Mouse (Mus musculus) midbrain, postnatal 0 days (tissue): ENCODE measurements around the gene Tor4a. TPM values are rescaled to one million over a fixed set of nuclear protein-coding genes. Genes with fewer than 3 reads are reported as not detected.
A peak's percentile ranks its signal among the peaks of the same experiment; 100 is the strongest.

Source experiments
- ATAC-seq: fragments of 200-750 bp; cut with Nextera tagmentation; 2 replicates; pipeline ENCODE4 v1.8.0; 2017; ENCODE audit warnings: moderate number of reproducible peaks, mild to moderate bottlenecking, moderate TSS enrichment, moderate library complexity; ENCODE audit not compliant: low FRiP score
- DNase-seq: peaks from one replicate; pipeline ENCODE4 v3.0.0-alpha.2; 2015; ENCODE audit warnings: low spot score
- H3K27ac ChIP-seq: fragments of 300-500 bp; sonication (generic); 2 replicates; pipeline ENCODE4 v1.5.1; 2014; ENCODE audit warnings: low read depth, mild to moderate bottlenecking, low read length, mixed read lengths
- H3K27me3 ChIP-seq: fragments of 300-500 bp; sonication (generic); 2 replicates; pipeline ENCODE4 v1.6.1; 2014; ENCODE audit warnings: low read length, control low read depth, mixed read lengths; ENCODE audit not compliant: insufficient read depth
- H3K36me3 ChIP-seq: fragments of 300-500 bp; sonication (generic); 2 replicates; pipeline ENCODE4 v1.6.1; 2014; ENCODE audit warnings: low read length, control low read depth, mixed read lengths; ENCODE audit not compliant: insufficient read depth
- H3K4me1 ChIP-seq: fragments of 300-500 bp; sonication (generic); 2 replicates; pipeline ENCODE4 v1.6.1; 2014; ENCODE audit warnings: mild to moderate bottlenecking, control low read depth, antibody characterized with exemption, low read length, mixed read lengths; ENCODE audit not compliant: insufficient read depth
- H3K4me2 ChIP-seq: fragments of 300-500 bp; sonication (generic); 2 replicates; pipeline ENCODE4 v1.6.1; 2014; ENCODE audit warnings: low read depth, mild to moderate bottlenecking, low read length, mixed read lengths; ENCODE audit not compliant: poor library complexity, severe bottlenecking
- H3K4me3 ChIP-seq: fragments of 300-500 bp; sonication (generic); 2 replicates; pipeline ENCODE4 v1.5.1; 2014; ENCODE audit warnings: low read depth, mild to moderate bottlenecking, low read length, moderate library complexity
- H3K9ac ChIP-seq: fragments of 300-500 bp; sonication (generic); replicated peaks from 2 replicates; pipeline ENCODE4 v1.6.1; 2014; ENCODE audit warnings: mild to moderate bottlenecking, low read length, moderate library complexity, mixed read lengths; ENCODE audit not compliant: poor library complexity, severe bottlenecking
- H3K9me3 ChIP-seq: fragments of 300-500 bp; sonication (generic); 2 replicates; pipeline ENCODE4 v1.6.1; 2016; ENCODE audit warnings: low read length, control low read depth
- CTCF ChIP-seq: IDR thresholded peaks from 2 replicates; pipeline ENCODE4 v1.5.1; 2016; ENCODE audit warnings: antibody characterized with exemption, mild to moderate bottlenecking
- WGBS: fragments of 180-500 bp; shearing (Covaris S2); extraction: QIAGEN DNeasy Blood & Tissue Kit; methylation state at CpG from one replicate; pipeline ENCODE4 v1.1.7; 2014; 5-methylcytosine and 5-hydroxymethylcytosine counted together
- polyA plus RNA-seq: library from polyadenylated mRNA; unstranded; fragments of >200 nt; fragmentation: Nextera tagmentation; extraction: Ambion mirVana; gene quantifications from 2 replicates; pipeline ENCODE4 v1.2.1, GENCODE M21; 2015
- total RNA-seq: library from RNA; depleted of rRNA; stranded (reverse); fragments of >200 nt; gene quantifications from 2 replicates; pipeline ENCODE4 v1.2.3, GENCODE M21; 2014

Gene Tor4a
- total and polyA plus RNA-seq, 2 experiments from 2014 or later = 0.98 to 3.5 TPM

GRCm38 (mm10) chr2:25224766-25225752 is 28.4 kb upstream of the Tor4a start:
- peak; percentile 97 for ATAC-seq
- no peaks in the 10 kb centered on the region for H3K9me3 ChIP-seq
- peak overlapping the region; percentile 87 for H3K27ac ChIP-seq
- H3K27me3 ChIP-seq = no peaks in the 10 kb centered on the region
- peaks cover 6% of the 10 kb centered on the region; the same call in 1 of the 2 replicates for H3K4me1 ChIP-seq
- 2% methylated on average over 41 of the region's 41 CpGs for WGBS
- peak overlapping the region; percentile 61 for H3K4me2 ChIP-seq
- DNase-seq = peak; percentile 100
- H3K4me3 ChIP-seq = peak overlapping the region; percentile 85
- peak; percentile 26; the same call in 1 of the 2 replicates for TF ChIP-seq CTCF
- peak overlapping the region; percentile 55 for H3K9ac ChIP-seq
- peaks cover 6% of the 10 kb centered on the region; the same call in 1 of the 2 replicates for H3K36me3 ChIP-seq

GRCm38 (mm10) chr2:25224492-25224765 is 27.7 kb upstream of the Tor4a start, which contains the start of gene Tubb4b:
Gene Tubb4b, minus strand, starts transcription at chr2:25224702.
- Histone ChIP-seq H3K27me3 (no peaks in the 10 kb centered on the region), H3K27ac (peak within 1 kb of the TSS; percentile 87), H3K4me1 (peaks cover 6% of the 10 kb centered on the region; the same call in 1 of the 2 replicates), H3K9me3 (no peaks in the 10 kb centered on the region), H3K9ac (peak within 1 kb of the TSS; percentile 89), H3K36me3 (peaks cover 6% of the 10 kb centered on the region; the same call in 1 of the 2 replicates), H3K4me3 (peak within 1 kb of the TSS; percentile 85), H3K4me2 (peak within 1 kb of the TSS; percentile 86)
- DNase-seq = no peak
- 0% methylated on average over 17 of the region's 17 CpGs for WGBS
- TF ChIP-seq CTCF = peak; percentile 49
- no peak for ATAC-seq

- Histone ChIP-seq H3K9me3 (no peaks in the 10 kb centered on the region), H3K4me2 (peak overlapping the region; percentile 86), H3K27me3 (no peaks in the 10 kb centered on the region), H3K4me1 (peaks cover 6% of the 10 kb centered on the region; the same call in 1 of the 2 replicates), H3K4me3 (peak overlapping the region; percentile 85), H3K36me3 (peaks cover 6% of the 10 kb centered on the region; the same call in 1 of the 2 replicates), H3K27ac (peak overlapping the region; percentile 85), H3K9ac (peak overlapping the region; percentile 89)
- no peak for TF ChIP-seq CTCF
- ATAC-seq (peak; percentile 6; the same call in 1 of the 2 replicates), DNase-seq (peak; percentile 52)
- 2% methylated on average over 51 of the region's 53 CpGs for WGBS
Observed at GRCm38 (mm10) chr2:25223681-25224491, 27.2 kb upstream of the Tor4a start.

- peaks cover 6% of the 10 kb centered on the region; the same call in 1 of the 2 replicates for H3K4me1 ChIP-seq
- H3K4me2 ChIP-seq = no peak overlapping the region
- H3K9me3 ChIP-seq = no peaks in the 10 kb centered on the region
- DNase-seq = no peak
- peaks cover 6% of the 10 kb centered on the region; the same call in 1 of the 2 replicates for H3K36me3 ChIP-seq
- H3K9ac ChIP-seq = no peak overlapping the region
- ATAC-seq = no peak
- TF ChIP-seq CTCF = no peak
- WGBS = 72% methylated on average over 5 of the region's 5 CpGs
- no peaks in the 10 kb centered on the region for H3K27me3 ChIP-seq
- H3K4me3 ChIP-seq = no peak overlapping the region
- H3K27ac ChIP-seq = no peak overlapping the region
Observed at GRCm38 (mm10) chr2:25221331-25221772, 24.7 kb upstream of the Tor4a start.

- ATAC-seq (no peak), DNase-seq (no peak)
- Histone ChIP-seq H3K36me3 (peaks cover 6% of the 10 kb centered on the region; the same call in 1 of the 2 replicates), H3K4me1 (peaks cover 3% of the 10 kb centered on the region; the same call in 1 of the 2 replicates), H3K4me3 (no peak within 1 kb of the TSS), H3K27me3 (no peaks in the 10 kb centered on the region), H3K9me3 (no peaks in the 10 kb centered on the region), H3K9ac (no peak within 1 kb of the TSS), H3K4me2 (no peak within 1 kb of the TSS), H3K27ac (no peak within 1 kb of the TSS)
- TF ChIP-seq CTCF = no peak
Observed at GRCm38 (mm10) chr2:25218445-25218844, 21.8 kb upstream of the Tor4a start, which contains the start of gene Fam166a. Gene Fam166a, plus strand, starts transcription at chr2:25218745.
